Mouse (Mus musculus): Measurements from ENCODE around the gene Olfr1466.

Olfr1466 gene

DNA sequence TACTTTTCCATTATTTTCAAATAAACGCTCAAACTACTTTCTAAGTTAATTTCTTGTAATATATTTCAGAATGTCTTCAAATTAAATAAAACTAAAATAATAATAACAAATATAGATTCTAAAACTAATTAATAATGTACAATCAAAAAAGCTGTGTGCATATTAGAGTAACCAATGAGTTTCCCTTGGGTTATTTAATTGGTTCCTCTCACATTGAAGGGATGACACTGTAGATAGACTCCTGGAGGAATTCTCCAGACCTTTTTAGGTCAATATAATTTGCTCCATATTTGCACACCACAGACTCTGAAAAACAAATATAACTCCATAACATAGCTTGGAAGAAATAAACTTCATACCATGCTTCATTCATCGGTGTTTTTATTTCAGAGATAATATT is at the start of gene Olfr1466:
Gene Olfr1466, plus strand, starts transcription at position 301 of the 400 bp plus-strand sequence.
- no peak for DNase-seq (ENCODE audit: low spot score in 2 of 2)

DNA sequence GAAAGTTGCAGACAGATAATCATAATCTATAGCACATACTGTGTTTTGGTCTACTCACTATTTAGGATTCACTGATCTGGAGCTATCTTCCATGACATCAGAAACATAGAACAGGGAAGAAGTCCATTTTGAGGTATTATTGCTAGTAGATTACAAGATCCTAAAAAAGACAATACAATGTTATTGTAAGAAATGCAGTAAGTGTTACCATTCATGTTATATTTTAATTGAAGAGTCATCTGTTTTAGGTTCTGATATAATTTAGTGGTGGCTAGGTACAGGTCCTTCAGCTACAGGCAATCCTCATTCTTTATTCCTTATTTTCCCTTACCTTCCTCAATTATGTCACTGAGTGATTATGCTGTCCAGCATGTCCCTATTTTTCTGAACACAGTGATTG is 23.2 kb upstream of the Olfr1466 start, which contains the start of gene Olfr1465:
Gene Olfr1465, minus strand, starts transcription at position 101 of the 400 bp plus-strand sequence.
- no peak for DNase-seq (ENCODE audit: low spot score in 2 of 2)

DNA sequence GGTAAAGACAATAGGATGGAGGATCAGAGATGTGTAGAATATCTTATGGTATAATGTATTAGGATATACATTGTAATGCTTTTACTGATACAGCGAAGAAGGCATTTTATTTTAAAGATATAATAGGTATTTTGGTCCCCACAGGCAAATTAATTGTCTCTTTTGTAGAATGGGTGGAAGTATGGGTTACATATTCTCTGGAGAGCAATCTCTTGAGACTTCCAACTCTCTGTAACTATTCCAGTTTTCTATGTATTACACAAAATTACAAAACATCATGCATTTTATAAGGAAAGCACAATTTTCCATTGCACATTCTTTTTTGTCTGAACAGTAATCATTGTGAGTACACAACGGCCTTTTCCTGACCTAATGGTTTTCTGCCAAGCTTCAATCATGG is 23.3 kb downstream of the Olfr1466 start, which contains the start of gene Olfr1467:
Gene Olfr1467, plus strand, starts transcription at position 301 of the 400 bp plus-strand sequence.
- DNase-seq (ENCODE audit: low spot score in 2 of 2), result no peak

All from heart, adult 9 months (tissue).